Mouse (Mus musculus) adrenal gland, adult 2 months (tissue): ENCODE results near the gene Zcchc2. TPM values are rescaled to one million over a fixed set of nuclear protein-coding genes. Genes with fewer than 3 reads are reported as not detected.

Source experiments
- DNase-seq: peaks from one replicate; pipeline ENCODE4 v3.0.0; 2021
- polyA plus RNA-seq: library from polyadenylated mRNA; depleted of rRNA; stranded (reverse); fragments of >200 nt; gene quantifications from 2 replicates; pipeline ENCODE4 v1.2.3, GENCODE M21; 2012
- total RNA-seq, 2 experiments: library from RNA; stranded (reverse); gene quantifications; 2 replicates each; pipeline ENCODE4 v1.2.3; 2021

Zcchc2 gene
- total and polyA plus RNA-seq, 3 experiments: 13.3 to 21.2 (median 17.2) TPM

DNA sequence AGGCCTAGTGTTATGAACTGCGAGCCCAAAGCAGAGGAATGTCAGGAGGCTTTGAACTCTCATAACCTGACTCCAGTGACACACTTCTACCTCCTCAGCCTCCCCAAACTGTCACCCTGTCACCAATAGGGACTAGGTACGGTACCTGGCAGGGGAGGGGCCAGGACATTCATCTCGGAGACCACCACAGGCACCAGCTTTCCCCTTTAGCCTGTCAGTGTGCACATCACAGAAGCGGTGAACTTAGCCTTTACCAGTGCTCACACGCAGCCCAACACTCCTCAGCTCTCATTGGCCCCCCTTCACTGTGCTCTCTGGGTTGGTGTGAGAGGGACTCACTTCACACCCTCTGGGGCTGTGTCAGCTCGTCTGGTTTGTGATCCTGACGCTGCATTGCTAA, 44.6 kb downstream of the Zcchc2 start:
- DNase-seq: no peak

GRCm38 (mm10) chr1:106036861-106037599, 46.8 kb downstream of the Zcchc2 start:
- DNase-seq: peak; percentile 59

DNA sequence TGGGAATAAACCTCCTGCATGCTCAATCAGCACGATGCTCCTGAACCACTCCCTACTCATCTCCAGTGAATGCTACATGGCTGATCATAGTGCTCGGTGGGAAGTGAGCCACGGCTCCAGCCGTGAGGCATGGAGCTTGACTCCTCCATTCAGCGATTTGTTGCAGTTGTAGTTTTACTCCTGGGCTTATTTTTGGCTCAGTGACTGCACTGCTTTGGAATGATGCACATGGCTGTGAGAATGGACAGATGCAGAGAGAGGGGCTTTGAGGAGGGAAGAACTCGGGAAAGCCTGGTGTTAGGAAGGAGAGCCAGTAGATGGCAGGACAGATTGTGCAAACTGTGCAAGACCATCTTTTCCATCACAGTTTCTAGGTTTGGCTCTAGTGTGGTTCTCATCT, 49.1 kb downstream of the Zcchc2 start:
- DNase-seq: no peak

GRCm38 (mm10) chr1:106040271-106040670, 50.1 kb downstream of the Zcchc2 start:
- DNase-seq: peak; percentile 64

- no peak for DNase-seq
Observed at GRCm38 (mm10) chr1:106042221-106042620, 52.0 kb downstream of the Zcchc2 start.

- DNase-seq: peak; percentile 50
Observed at GRCm38 (mm10) chr1:106043053-106043820, 53.0 kb downstream of the Zcchc2 start.

GRCm38 (mm10) chr1:106049036-106049435, 58.8 kb downstream of the Zcchc2 start:
- DNase-seq: no peak

GRCm38 (mm10) chr1:106054978-106055377, 64.8 kb downstream of the Zcchc2 start:
- DNase-seq: no peak

DNA sequence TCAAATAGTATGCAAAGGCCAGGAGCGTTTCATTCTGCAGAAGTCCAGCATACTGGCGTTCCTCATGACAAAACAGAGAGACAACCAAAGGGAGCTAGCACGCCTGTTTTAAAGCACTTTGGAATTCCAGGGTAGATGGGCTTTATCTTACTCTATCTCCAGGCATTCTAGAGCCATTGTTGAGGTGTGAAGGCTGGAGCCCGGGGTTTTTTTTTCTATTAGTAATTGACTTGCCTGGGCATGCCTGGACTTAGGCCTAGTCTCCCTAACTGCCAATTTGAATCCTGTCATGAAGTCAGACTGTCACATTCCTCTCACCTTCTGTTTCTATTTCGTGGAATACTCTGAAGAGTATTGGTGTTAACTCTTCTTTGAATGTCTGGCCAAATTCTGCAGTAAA, 68.1 kb downstream of the Zcchc2 start:
- DNase-seq: no peak

DNA sequence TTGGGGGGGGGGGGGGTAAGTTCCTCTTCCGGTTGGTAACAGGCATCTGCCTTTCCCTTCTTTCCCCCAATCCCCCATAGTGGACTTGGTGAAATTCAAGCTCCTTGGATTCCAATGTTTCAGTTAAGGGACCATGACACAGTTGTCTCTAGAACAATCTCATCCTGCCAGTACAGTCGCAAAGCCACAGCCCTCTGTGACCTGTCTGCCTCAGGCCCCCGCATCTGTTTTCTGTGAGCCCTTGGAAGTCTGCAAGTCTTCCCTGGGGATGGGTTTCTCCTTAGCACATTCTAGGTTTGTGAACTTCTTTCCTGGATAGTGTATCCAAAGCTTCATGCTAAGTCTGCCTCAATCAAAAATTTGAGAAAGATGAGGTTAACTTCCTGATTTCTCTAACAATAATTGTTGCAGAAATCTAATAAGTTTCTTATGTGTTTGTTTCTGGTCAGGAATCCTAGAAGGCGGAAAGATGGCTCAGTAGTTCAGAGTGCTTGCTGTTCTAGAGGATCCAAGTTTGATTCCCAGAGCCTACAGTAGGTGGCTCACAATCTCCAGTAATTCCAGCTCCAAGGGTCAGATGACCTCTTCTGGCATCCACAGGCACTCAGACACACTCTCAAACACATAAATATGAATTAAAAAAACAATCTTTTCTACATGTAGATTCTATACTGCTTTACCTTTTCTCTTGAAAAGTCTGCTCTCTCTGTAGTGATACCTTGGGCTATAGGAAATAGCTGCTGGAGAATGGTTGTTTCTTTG, 69.5 kb downstream of the Zcchc2 start:
- no peak for DNase-seq

GRCm38 (mm10) chr1:106061185-106061910, 71.1 kb downstream of the Zcchc2 start:
- DNase-seq: no peak

GRCm38 (mm10) chr1:106062891-106063590, 72.8 kb downstream of the Zcchc2 start:
- DNase-seq: no peak

DNA sequence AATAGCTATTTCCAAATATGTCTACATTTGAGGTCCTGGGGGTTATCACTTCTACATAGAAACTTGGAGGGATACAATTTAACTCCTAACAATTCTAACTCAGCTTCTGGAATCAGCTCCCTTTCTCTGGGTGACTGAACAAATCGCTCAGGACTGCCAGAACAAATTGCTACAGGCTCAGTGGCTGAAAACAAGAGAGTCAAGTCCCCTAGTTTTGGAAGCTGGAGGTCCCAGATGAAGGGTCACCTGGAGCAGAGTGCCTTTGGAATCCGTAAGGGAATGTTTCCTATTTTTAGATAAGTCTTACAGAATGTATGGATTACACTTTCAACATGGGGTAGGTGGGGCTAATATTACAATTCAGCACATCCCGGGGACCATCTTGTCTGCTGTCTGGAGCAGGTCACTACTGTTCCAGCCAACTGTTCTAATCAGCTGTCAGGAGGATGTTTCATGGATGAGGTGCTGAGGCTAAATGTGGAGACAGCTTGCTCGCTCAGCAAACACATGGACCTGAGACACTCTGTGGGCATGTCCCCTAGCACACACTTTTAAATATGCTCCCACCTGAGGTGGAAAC, 73.5 kb downstream of the Zcchc2 start:
- DNase-seq: no peak

- no peak for DNase-seq
Observed at GRCm38 (mm10) chr1:106064291-106064690, 74.1 kb downstream of the Zcchc2 start.

GRCm38 (mm10) chr1:106064711-106065110, 74.5 kb downstream of the Zcchc2 start:
- DNase-seq: peak; percentile 53

DNA sequence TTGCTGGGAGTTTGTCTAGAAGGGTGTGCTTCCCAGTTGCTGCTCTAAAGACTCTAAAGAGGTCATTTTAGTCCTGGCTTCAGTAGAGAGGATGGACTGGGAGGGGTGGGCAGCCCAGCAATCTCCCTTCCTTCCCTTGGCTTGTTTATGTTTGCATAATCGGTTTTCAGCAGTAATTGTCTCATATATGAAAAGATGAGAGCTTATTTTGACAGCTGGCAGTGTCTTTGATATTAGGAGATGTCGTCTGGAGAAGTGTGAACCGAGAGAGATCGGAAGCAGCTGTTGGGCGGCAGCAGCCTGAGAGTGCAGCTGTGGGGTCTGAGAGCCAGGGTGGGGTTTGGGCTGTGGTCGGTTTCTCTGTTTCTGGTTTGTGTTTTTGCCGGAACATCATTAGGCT, 75.5 kb downstream of the Zcchc2 start:
- DNase-seq: no peak

GRCm38 (mm10) chr1:106067306-106067705, 77.1 kb downstream of the Zcchc2 start:
- DNase-seq: no peak

- no peak for DNase-seq
Observed at GRCm38 (mm10) chr1:106069867-106070543, 79.8 kb downstream of the Zcchc2 start.

- DNase-seq: no peak
Observed at GRCm38 (mm10) chr1:106070814-106071213, 80.6 kb downstream of the Zcchc2 start.
